Mouse (Mus musculus) 3T3-L1 (cell line): ENCODE data around the gene Dcpp2.
"Not testable (repeated sequence)": the region's sequence is repeated elsewhere in the genome, so short reads cannot be mapped to it uniquely, and the experiment has no call there.

Experiments used
- DNase-seq: peaks from one replicate; pipeline ENCODE4 v3.0.0-alpha.2; 2015; ENCODE audit warnings: low read depth, low spot score

Gene Dcpp2

DNA sequence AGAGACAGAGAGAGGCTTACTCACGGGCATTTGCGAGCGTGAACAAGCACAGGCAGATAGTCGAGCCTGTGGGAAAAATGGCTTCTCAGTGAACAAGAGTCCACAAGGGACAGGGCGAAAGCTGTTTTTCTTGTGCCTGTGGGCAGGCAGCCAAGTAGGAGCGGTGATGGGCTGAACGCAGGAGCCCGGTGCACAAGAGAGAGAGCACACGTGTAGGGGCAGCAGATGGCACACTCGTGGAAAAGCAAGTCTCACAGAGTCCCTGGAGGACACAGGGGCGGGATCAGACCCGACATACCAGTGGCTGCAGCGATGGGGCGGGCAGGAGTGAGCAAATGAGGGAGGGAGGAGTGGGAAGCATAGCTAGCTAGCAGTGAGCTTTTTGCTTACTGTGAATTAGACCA, 44.4 kb downstream of the Dcpp2 start:
- DNase-seq, result peak; percentile 84

GRCm38 (mm10) chr17:23931157-23931556, 50.5 kb downstream of the Dcpp2 start:
- DNase-seq, result peak; percentile 1

DNA sequence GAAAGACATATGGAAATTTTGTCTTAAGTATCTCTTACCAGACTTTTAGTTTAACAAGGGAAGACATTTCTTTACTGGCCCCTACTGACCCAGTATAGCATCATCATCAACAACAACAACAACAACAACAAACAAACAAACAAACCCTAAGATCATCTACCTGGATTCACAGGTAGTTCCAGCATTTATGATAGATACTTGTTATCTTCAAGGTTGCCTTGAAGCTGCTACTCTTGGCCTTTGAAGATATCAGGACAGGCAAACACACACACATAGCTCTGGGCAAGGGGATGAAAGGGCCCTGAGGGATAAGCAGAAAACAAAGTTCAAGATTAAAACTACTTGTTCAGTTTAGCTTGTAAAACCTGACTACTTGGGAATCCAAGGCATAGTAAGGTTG, 60.7 kb downstream of the Dcpp2 start, which contains the start of gene Sbp:
Sbp (plus strand) TSS at position 301 of the 400 bp plus-strand sequence.
- no peak for DNase-seq

DNA sequence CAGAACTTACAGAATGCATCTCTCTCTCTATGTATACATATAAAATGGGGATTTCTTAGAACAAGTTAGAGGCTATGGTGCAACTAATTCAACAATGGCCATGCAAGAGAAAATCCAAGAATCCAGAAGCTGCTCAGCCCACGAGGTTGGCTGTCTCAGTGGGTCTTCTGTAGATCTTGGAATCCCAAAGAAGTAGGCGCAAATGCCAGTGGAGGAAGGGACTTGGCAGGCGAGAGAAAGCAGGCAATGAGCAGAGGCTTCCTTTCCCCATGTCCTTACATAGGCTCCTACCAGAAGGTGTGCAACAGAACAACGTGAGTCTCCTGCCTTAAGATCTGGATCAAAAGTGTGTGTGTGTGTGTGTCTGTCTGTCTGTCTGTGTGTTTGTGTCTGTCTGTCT, 66.8 kb downstream of the Dcpp2 start:
- not testable (repeated sequence) for DNase-seq

GRCm38 (mm10) chr17:23949068-23949467, 68.4 kb downstream of the Dcpp2 start:
- DNase-seq, result no peak
